In genomic region chr14:21890430-21890829, GRCm38 (mm10) we compare ENCODE assay signal across 11 mouse cellular contexts. TPM values are rescaled to one million over a fixed set of nuclear protein-coding genes. Genes with fewer than 3 reads are reported as not detected.
DNase-seq lines count a peak whose midpoint lies in the region; ATAC-seq and TF ChIP-seq lines count a peak whose summit lies in the region.
"Had no signal": no experiment of that assay in that cellular context is flagged by ENCODE, and none has a peak within 500 bp of the region (broad histone marks: within the 10 kb centered on the region; RNA-seq: fewer than 3 reads in every experiment).

No protein-coding gene starts in this region.

- H3K9ac ChIP-seq in liver, postnatal 0 days (replicated peaks), result no peak overlapping the region
- no peak overlapping the region for H3K9ac ChIP-seq in liver, embryonic 11.5 days (ENCODE audit: low read depth, low read length)
- no peak overlapping the region for H3K9ac ChIP-seq in stomach, postnatal 0 days (ENCODE audit: low read length)
- H3K9ac ChIP-seq: embryonic facial prominence, embryonic 13.5 days; hindbrain, embryonic 12.5 days; liver, embryonic 12.5 days had no signal

- H3K36me3 ChIP-seq in liver, postnatal 0 days (replicated peaks; ENCODE audit: insufficient read depth, low read length), result no peaks in the 10 kb centered on the region
- no peaks in the 10 kb centered on the region for H3K36me3 ChIP-seq in liver, embryonic 11.5 days (ENCODE audit: control insufficient read depth, insufficient read depth, low read length)
- no peaks in the 10 kb centered on the region for H3K36me3 ChIP-seq in stomach, postnatal 0 days (ENCODE audit: control insufficient read depth, insufficient read depth, low read length)
- H3K36me3 ChIP-seq: embryonic facial prominence, embryonic 13.5 days; hindbrain, embryonic 12.5 days; liver, embryonic 12.5 days had no signal

- peak; percentile 33 for DNase-seq in adrenal gland, adult 8-10 months
- no peak for DNase-seq in adrenal gland, postnatal 25 days
- DNase-seq in liver, postnatal 0 days, result peak; percentile 17
- no peak for DNase-seq in liver, embryonic 11.5 days (ENCODE audit: low spot score)
- no peak for DNase-seq in cerebellum, adult 9-10 months
- DNase-seq in stomach, postnatal 0 days (ENCODE audit: low spot score), result no peak

- no peak for TF ChIP-seq EP300 in liver, postnatal 0 days (IDR thresholded peaks at IDR 0.05; ENCODE audit: low read depth)
- no peak for TF ChIP-seq EP300 in stomach, postnatal 0 days (optimal IDR thresholded peaks at IDR 0.05)

- TF ChIP-seq CTCF in liver, postnatal 0 days (IDR thresholded peaks at IDR 0.05; ENCODE audit: low read depth), result no peak
- TF ChIP-seq CTCF in stomach, postnatal 0 days (IDR thresholded peaks at IDR 0.05; ENCODE audit: low read depth), result no peak

- H3K9me3 ChIP-seq in liver, postnatal 0 days (ENCODE audit: low read length), result no peaks in the 10 kb centered on the region
- no peaks in the 10 kb centered on the region for H3K9me3 ChIP-seq in liver, embryonic 11.5 days (ENCODE audit: control insufficient read depth, low read length)
- no peaks in the 10 kb centered on the region for H3K9me3 ChIP-seq in stomach, postnatal 0 days (ENCODE audit: control insufficient read depth, low read length)
- H3K9me3 ChIP-seq: embryonic facial prominence, embryonic 13.5 days; hindbrain, embryonic 12.5 days; liver, embryonic 12.5 days had no signal

- H3K4me2 ChIP-seq in liver, postnatal 0 days (ENCODE audit: low read depth, low read length), result no peak overlapping the region
- no peak overlapping the region for H3K4me2 ChIP-seq in liver, embryonic 11.5 days
- no peak overlapping the region for H3K4me2 ChIP-seq in stomach, postnatal 0 days (replicated peaks; ENCODE audit: low read depth)
- H3K4me2 ChIP-seq: embryonic facial prominence, embryonic 13.5 days; liver, embryonic 12.5 days had no signal

- no peaks in the 10 kb centered on the region for H3K4me1 ChIP-seq in liver, postnatal 0 days (ENCODE audit: insufficient read depth)
- H3K4me1 ChIP-seq in liver, embryonic 11.5 days (replicated peaks; ENCODE audit: control insufficient read depth, insufficient read depth, low read length), result no peaks in the 10 kb centered on the region
- H3K4me1 ChIP-seq in stomach, postnatal 0 days (replicated peaks; ENCODE audit: control insufficient read depth, insufficient read depth), result no peaks in the 10 kb centered on the region
- H3K4me1 ChIP-seq: liver, embryonic 12.5 days had no signal

- no peak for ATAC-seq in liver, postnatal 0 days
- ATAC-seq in liver, embryonic 11.5 days (replicated peaks; ENCODE audit: low FRiP score), result no peak
- ATAC-seq in hematopoietic stem cell, adult 5-6 weeks (replicated peaks in 1 of 2; ENCODE audit: insufficient read depth in 1 of 2, low FRiP score in 2 of 2, low TSS enrichment in 1 of 2, low read depth in 1 of 2, poor library complexity in 2 of 2, severe bottlenecking in 2 of 2), result peak; percentile 27 to 29; a peak in 2 of 4 replicates
- peak; percentile 68 for ATAC-seq in monocyte, adult 5-6 weeks (replicated peaks; ENCODE audit: insufficient number of reproducible peaks, low FRiP score, low TSS enrichment, poor library complexity, severe bottlenecking)
- no peak for ATAC-seq in stomach, postnatal 0 days (ENCODE audit: low FRiP score, low TSS enrichment)
- ATAC-seq: liver, embryonic 12.5 days had no signal

- no peak overlapping the region for H3K27ac ChIP-seq in liver, postnatal 0 days (ENCODE audit: low read depth)
- H3K27ac ChIP-seq in liver, embryonic 11.5 days (ENCODE audit: low read depth, low read length), result no peak overlapping the region
- no peak overlapping the region for H3K27ac ChIP-seq in stomach, postnatal 0 days (replicated peaks)
- H3K27ac ChIP-seq: embryonic facial prominence, embryonic 13.5 days; liver, embryonic 12.5 days had no signal

- H3K27me3 ChIP-seq in liver, postnatal 0 days (ENCODE audit: insufficient read depth, low read length), result no peaks in the 10 kb centered on the region
- H3K27me3 ChIP-seq in liver, embryonic 11.5 days (replicated peaks; ENCODE audit: control insufficient read depth, insufficient read depth, low read length), result no peaks in the 10 kb centered on the region
- H3K27me3 ChIP-seq in stomach, postnatal 0 days (ENCODE audit: control insufficient read depth, insufficient read depth, low read length), result no peaks in the 10 kb centered on the region
- H3K27me3 ChIP-seq: embryonic facial prominence, embryonic 13.5 days; liver, embryonic 12.5 days had no signal

- 53% methylated on average over 2 of the region's 2 CpGs for WGBS in liver, postnatal 0 days (ENCODE audit: insufficient replicate concordance)
- WGBS in liver, embryonic 11.5 days, result 58% methylated on average over 2 of the region's 2 CpGs
- 69% methylated on average over 2 of the region's 2 CpGs for WGBS in stomach, postnatal 0 days

- H3K4me3 ChIP-seq in liver, postnatal 0 days (ENCODE audit: low read depth, low read length), result no peak overlapping the region
- H3K4me3 ChIP-seq in liver, embryonic 11.5 days (ENCODE audit: low read depth, low read length), result no peak overlapping the region
- H3K4me3 ChIP-seq in stomach, postnatal 0 days (ENCODE audit: low read depth, low read length), result no peak overlapping the region
- H3K4me3 ChIP-seq: embryonic facial prominence, embryonic 13.5 days; hindbrain, embryonic 12.5 days; liver, embryonic 12.5 days had no signal

RNA-seq across cellular contexts. Expression of gene Comtd1, which starts 41.7 kb away (rescaled TPM):
- total RNA-seq in adrenal gland, adult 8-10 months (2022), result 10 to 100 TPM; 75.0 to 92.2 (median 80.6) TPM
- 67.2 and 75.0 TPM in 2 replicates for total RNA-seq in adrenal gland, postnatal 25 days (2021)
- 14.2 TPM in 2 replicates for polyA plus RNA-seq in liver, postnatal 0 days (2015; fragmentation: Nextera tagmentation; extraction: Ambion mirVana)
- 54.4 and 59.0 TPM in 2 replicates for polyA plus RNA-seq in liver, embryonic 11.5 days (2014; fragmentation: Nextera tagmentation; extraction: Ambion mirVana)
- 5.2 and 14.4 TPM in 2 replicates for total RNA-seq in hematopoietic stem cell, adult 5-6 weeks (2017)
- total RNA-seq in monocyte, adult 5-6 weeks (2017), result 2.9 to 11.5 TPM (median 8.0 TPM) in 3 replicates
- polyA plus RNA-seq in stomach, postnatal 0 days (2015; fragmentation: Nextera tagmentation; extraction: Ambion mirVana), result 39.2 and 45.8 TPM in 2 replicates

Comparison
In these comparisons a context has a peak if more than half of its experiments do, and no peak if none do; other contexts are left out.
1. DNase-seq: peak in adrenal gland, adult 8-10 months (single experiment) and liver, postnatal 0 days (single experiment); none in adrenal gland, postnatal 25 days (single experiment), liver, embryonic 11.5 days (single experiment), cerebellum, adult 9-10 months (single experiment) and stomach, postnatal 0 days (single experiment).
2. ATAC-seq: peak in hematopoietic stem cell, adult 5-6 weeks (2 of 2) and monocyte, adult 5-6 weeks (single experiment); none in liver, postnatal 0 days (single experiment), liver, embryonic 11.5 days (single experiment) and stomach, postnatal 0 days (single experiment).